Mouse (Mus musculus) right cerebral cortex, postnatal 10 days (tissue): ENCODE measurements at regions not wholly inside any gene's neighbourhood (a gene's known extent, or its start where the extent isn't known, plus 50 kb on each side); places are given as distances from the start of the nearest gene placed in this dataset.

Source experiments
- DNase-seq, 2 experiments: peaks; one replicate each; pipeline ENCODE4 v3.0.0; 2021; ENCODE audit warnings: low spot score in 2 of 2

GRCm38 (mm10) chr1:43367151-43367895, 77.1 kb upstream of the Nck2 start:
- no peak for DNase-seq

DNA sequence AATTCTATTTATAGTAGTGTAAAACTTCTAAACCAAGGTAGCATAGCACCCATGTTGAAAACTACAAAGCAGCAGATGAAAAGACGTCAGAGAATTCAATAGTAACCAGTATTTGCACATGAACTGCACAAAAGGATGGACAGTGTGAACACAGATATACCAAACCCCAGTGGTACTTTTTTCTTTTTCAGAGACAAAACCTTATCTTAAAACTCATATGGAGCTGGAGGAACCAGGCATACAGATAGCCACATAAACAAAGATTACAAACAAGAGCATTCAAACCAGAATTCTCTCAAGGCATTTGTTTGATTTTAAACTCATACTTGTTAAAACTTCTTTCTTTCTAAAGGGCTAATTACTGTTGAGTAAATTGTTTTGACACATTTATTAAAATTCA, 72.5 kb upstream of the Nck2 start:
- no peak for DNase-seq

- DNase-seq = no peak
Measured at GRCm38 (mm10) chr1:43374946-43375345, 69.4 kb upstream of the Nck2 start.

- DNase-seq = no peak
Measured at GRCm38 (mm10) chr1:43375851-43376250, 68.5 kb upstream of the Nck2 start.

- DNase-seq = no peak
Measured at GRCm38 (mm10) chr1:43377491-43378263, 66.7 kb upstream of the Nck2 start.

DNA sequence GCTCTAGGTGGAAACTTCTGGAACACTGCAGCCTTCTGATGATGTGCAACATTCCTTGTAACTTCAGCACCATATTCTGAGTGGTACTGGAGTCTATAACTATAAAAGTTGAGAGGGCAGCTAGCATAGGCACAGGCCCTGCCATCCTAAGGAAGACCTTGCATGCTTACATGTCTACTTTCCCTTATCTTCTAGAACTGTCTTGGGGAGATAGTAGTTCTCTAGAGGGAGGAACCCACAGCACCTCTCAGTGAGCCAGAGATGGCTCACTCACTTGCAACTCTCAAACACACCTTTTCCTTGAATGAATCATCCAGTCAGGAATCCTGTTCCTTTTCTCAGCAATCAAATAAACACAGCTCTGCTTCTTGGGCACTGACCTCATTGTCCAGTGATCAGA, 59.4 kb upstream of the Nck2 start:
- DNase-seq = no peak

- DNase-seq = no peak
Measured at GRCm38 (mm10) chr1:43394035-43394434, 50.3 kb upstream of the Nck2 start.
